Mouse (Mus musculus): ENCODE results near the gene Kctd8.

DNA sequence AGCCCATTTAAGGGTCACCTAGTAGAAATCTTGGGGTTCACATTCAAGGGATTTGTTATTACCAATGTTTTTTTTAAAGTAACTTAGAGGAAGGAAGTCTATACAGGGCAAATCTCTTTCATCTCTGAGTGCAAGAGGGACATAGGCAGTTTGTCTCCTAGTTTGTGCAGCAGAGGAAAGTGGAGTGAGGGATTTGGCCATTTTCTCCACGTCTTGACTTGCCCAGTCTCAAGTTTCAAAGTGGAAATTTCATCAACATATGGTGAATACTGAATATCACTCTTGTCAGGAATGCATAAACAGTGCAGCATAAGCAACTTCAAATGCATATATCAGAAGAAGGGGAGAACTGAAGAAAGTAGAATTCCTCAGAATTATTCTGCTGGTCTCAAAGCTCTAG, 39.8 kb downstream of the Kctd8 start:
- TF ChIP-seq MAFK (IDR thresholded peaks at IDR 0.05; ENCODE audit: insufficient read depth, low read depth, low read length) (no peak), ZC3H11A (IDR thresholded peaks at IDR 0.05; ENCODE audit: borderline replicate concordance, low read depth, low read length) (no peak), ZNF384 (IDR thresholded peaks at IDR 0.05; ENCODE audit: low read depth, low read length) (no peak)
